Mouse (Mus musculus) kidney, postnatal 4 days (tissue): ENCODE data around the gene Dnmt3b.
A peak's percentile ranks its signal among the peaks of the same experiment; 100 is the strongest.
"Not testable (repeated sequence)": the region's sequence is repeated elsewhere in the genome, so short reads cannot be mapped to it uniquely, and the experiment has no call there.

ENCODE experiments used
- DNase-seq, 2 experiments: peaks; one replicate each; pipeline ENCODE4 v3.0.0; 2021; ENCODE audit warnings: mixed read lengths in 2 of 2

Gene Dnmt3b

GRCm38 (mm10) chr2:153713227-153713626, 64.0 kb downstream of the Dnmt3b start:
- peak; percentile 6 to 22 for DNase-seq

- not testable (repeated sequence) for DNase-seq
Observed at GRCm38 (mm10) chr2:153717861-153718260, 68.6 kb downstream of the Dnmt3b start.

- DNase-seq = no peak
Observed at GRCm38 (mm10) chr2:153723098-153723497, 73.8 kb downstream of the Dnmt3b start.

GRCm38 (mm10) chr2:153724424-153724823, 75.2 kb downstream of the Dnmt3b start:
- no peak for DNase-seq

- DNase-seq = no peak
Observed at GRCm38 (mm10) chr2:153724871-153725270, 75.6 kb downstream of the Dnmt3b start.

- DNase-seq = no peak
Observed at GRCm38 (mm10) chr2:153725291-153725690, 76.0 kb downstream of the Dnmt3b start.

GRCm38 (mm10) chr2:153734033-153734432, 84.8 kb downstream of the Dnmt3b start:
- DNase-seq = no peak
